Mouse (Mus musculus): Measurements from ENCODE around the gene Olfr789. TPM values are rescaled to one million over a fixed set of nuclear protein-coding genes. Genes with fewer than 3 reads are reported as not detected.

The Olfr789 gene
- polyA plus RNA-seq (2012; rRNA removed) (not detected in 2 replicates), polyA plus RNA-seq (2014; fragmentation: Nextera tagmentation; extraction: Ambion mirVana) (not detected in 2 replicates)

- H3K27me3 ChIP-seq (ENCODE audit: control insufficient read depth, insufficient read depth, low read length): no peaks in the 10 kb centered on the region
- no peaks in the 10 kb centered on the region for H3K4me1 ChIP-seq (ENCODE audit: control insufficient read depth, insufficient read depth, low read length)
- no peak within 1 kb of the TSS for H3K4me3 ChIP-seq (replicated peaks; ENCODE audit: low read length)
- H3K4me2 ChIP-seq (replicated peaks; ENCODE audit: low read depth, low read length, severe bottlenecking): no peak within 1 kb of the TSS
- WGBS: 67% methylated on average over 2 of the region's 2 CpGs
- no peaks in the 10 kb centered on the region for H3K9me3 ChIP-seq (ENCODE audit: control insufficient read depth, low read length)
- no peaks in the 10 kb centered on the region for H3K36me3 ChIP-seq (ENCODE audit: control insufficient read depth, insufficient read depth, low read length)
- TF ChIP-seq POLR2A (IDR thresholded peaks at IDR 0.05; ENCODE audit: borderline replicate concordance, extremely low read depth, insufficient read depth, insufficient read length): no peak
- no peak within 1 kb of the TSS for H3K27ac ChIP-seq (replicated peaks; ENCODE audit: low read depth, low read length)
- H3K9ac ChIP-seq (ENCODE audit: low read depth, low read length, severe bottlenecking): no peak within 1 kb of the TSS
- no peak for ATAC-seq (ENCODE audit: low FRiP score, low read depth)
- DNase-seq (ENCODE audit: low spot score): no peak
Measured at GRCm38 (mm10) chr10:129484452-129484851, at the start of gene Olfr789. Gene Olfr789, plus strand, starts transcription at chr10:129484752.

- H3K9ac ChIP-seq (ENCODE audit: low read depth, low read length, severe bottlenecking): no peak within 1 kb of the TSS
- no peak within 1 kb of the TSS for H3K27ac ChIP-seq (replicated peaks; ENCODE audit: low read depth, low read length)
- 81% methylated on average over 3 of the region's 3 CpGs for WGBS
- TF ChIP-seq POLR2A (IDR thresholded peaks at IDR 0.05; ENCODE audit: borderline replicate concordance, extremely low read depth, insufficient read depth, insufficient read length): no peak
- ATAC-seq (ENCODE audit: low FRiP score, low read depth): no peak
- H3K4me2 ChIP-seq (replicated peaks; ENCODE audit: low read depth, low read length, severe bottlenecking): no peak within 1 kb of the TSS
- no peaks in the 10 kb centered on the region for H3K27me3 ChIP-seq (ENCODE audit: control insufficient read depth, insufficient read depth, low read length)
- H3K4me3 ChIP-seq (replicated peaks; ENCODE audit: low read length): no peak within 1 kb of the TSS
- H3K36me3 ChIP-seq (ENCODE audit: control insufficient read depth, insufficient read depth, low read length): no peaks in the 10 kb centered on the region
- no peaks in the 10 kb centered on the region for H3K9me3 ChIP-seq (ENCODE audit: control insufficient read depth, low read length)
- DNase-seq (ENCODE audit: low spot score): no peak
- no peaks in the 10 kb centered on the region for H3K4me1 ChIP-seq (ENCODE audit: control insufficient read depth, insufficient read depth, low read length)
Measured at GRCm38 (mm10) chr10:129461562-129461961, 23.0 kb upstream of the Olfr789 start, which contains the start of gene Olfr787. Gene Olfr787, plus strand, starts transcription at chr10:129461862.

- no peak for ATAC-seq (ENCODE audit: low FRiP score, low read depth)
- H3K4me2 ChIP-seq (replicated peaks; ENCODE audit: low read depth, low read length, severe bottlenecking): no peak within 1 kb of the TSS
- H3K27ac ChIP-seq (replicated peaks; ENCODE audit: low read depth, low read length): no peak within 1 kb of the TSS
- no peaks in the 10 kb centered on the region for H3K4me1 ChIP-seq (ENCODE audit: control insufficient read depth, insufficient read depth, low read length)
- DNase-seq (ENCODE audit: low spot score): no peak
- H3K4me3 ChIP-seq (replicated peaks; ENCODE audit: low read length): no peak within 1 kb of the TSS
- H3K27me3 ChIP-seq (ENCODE audit: control insufficient read depth, insufficient read depth, low read length): no peaks in the 10 kb centered on the region
- no peak within 1 kb of the TSS for H3K9ac ChIP-seq (ENCODE audit: low read depth, low read length, severe bottlenecking)
- no peaks in the 10 kb centered on the region for H3K36me3 ChIP-seq (ENCODE audit: control insufficient read depth, insufficient read depth, low read length)
- TF ChIP-seq POLR2A (IDR thresholded peaks at IDR 0.05; ENCODE audit: borderline replicate concordance, extremely low read depth, insufficient read depth, insufficient read length): no peak
- no peaks in the 10 kb centered on the region for H3K9me3 ChIP-seq (ENCODE audit: control insufficient read depth, low read length)
Measured at GRCm38 (mm10) chr10:129470698-129471097, 13.9 kb upstream of the Olfr789 start, which contains the start of gene Olfr788. Gene Olfr788, plus strand, starts transcription at chr10:129470998.

- WGBS: 71% methylated on average over 2 of the region's 2 CpGs
- no peaks in the 10 kb centered on the region for H3K36me3 ChIP-seq (ENCODE audit: control insufficient read depth, insufficient read depth, low read length)
Measured at GRCm38 (mm10) chr10:129473256-129473655, 11.3 kb upstream of the Olfr789 start.

GRCm38 (mm10) chr10:129473723-129474122 lies 10.8 kb upstream of the Olfr789 start:
- H3K27me3 ChIP-seq (ENCODE audit: control insufficient read depth, insufficient read depth, low read length): no peaks in the 10 kb centered on the region
- no peaks in the 10 kb centered on the region for H3K4me1 ChIP-seq (ENCODE audit: control insufficient read depth, insufficient read depth, low read length)
- H3K9ac ChIP-seq (ENCODE audit: low read depth, low read length, severe bottlenecking): no peak overlapping the region
- no peak overlapping the region for H3K4me3 ChIP-seq (replicated peaks; ENCODE audit: low read length)
- no peak for TF ChIP-seq POLR2A (IDR thresholded peaks at IDR 0.05; ENCODE audit: borderline replicate concordance, extremely low read depth, insufficient read depth, insufficient read length)
- no peak for ATAC-seq (ENCODE audit: low FRiP score, low read depth)
- no peaks in the 10 kb centered on the region for H3K9me3 ChIP-seq (ENCODE audit: control insufficient read depth, low read length)
- no peaks in the 10 kb centered on the region for H3K36me3 ChIP-seq (ENCODE audit: control insufficient read depth, insufficient read depth, low read length)
- H3K4me2 ChIP-seq (replicated peaks; ENCODE audit: low read depth, low read length, severe bottlenecking): no peak overlapping the region
- no peak overlapping the region for H3K27ac ChIP-seq (replicated peaks; ENCODE audit: low read depth, low read length)
- no peak for DNase-seq (ENCODE audit: low spot score)

More at GRCm38 (mm10) chr10:129473256-129473655, 11.3 kb upstream of the Olfr789 start:
- Histone ChIP-seq H3K27ac (replicated peaks; ENCODE audit: low read depth, low read length) (no peak overlapping the region), H3K9ac (ENCODE audit: low read depth, low read length, severe bottlenecking) (no peak overlapping the region), H3K27me3 (ENCODE audit: control insufficient read depth, insufficient read depth, low read length) (no peaks in the 10 kb centered on the region), H3K4me3 (replicated peaks; ENCODE audit: low read length) (no peak overlapping the region), H3K9me3 (ENCODE audit: control insufficient read depth, low read length) (no peaks in the 10 kb centered on the region), H3K4me1 (ENCODE audit: control insufficient read depth, insufficient read depth, low read length) (no peaks in the 10 kb centered on the region), H3K4me2 (replicated peaks; ENCODE audit: low read depth, low read length, severe bottlenecking) (no peak overlapping the region)
- no peak for TF ChIP-seq POLR2A (IDR thresholded peaks at IDR 0.05; ENCODE audit: borderline replicate concordance, extremely low read depth, insufficient read depth, insufficient read length)
- ATAC-seq (ENCODE audit: low FRiP score, low read depth): no peak
- DNase-seq (ENCODE audit: low spot score): no peak

GRCm38 (mm10) chr10:129490101-129490500 lies 5.5 kb downstream of the Olfr789 start:
- no peaks in the 10 kb centered on the region for H3K4me1 ChIP-seq (ENCODE audit: control insufficient read depth, insufficient read depth, low read length)
- no peak overlapping the region for H3K9ac ChIP-seq (ENCODE audit: low read depth, low read length, severe bottlenecking)
- DNase-seq (ENCODE audit: low spot score) (no peak), ATAC-seq (ENCODE audit: low FRiP score, low read depth) (no peak)
- H3K4me2 ChIP-seq (replicated peaks; ENCODE audit: low read depth, low read length, severe bottlenecking): no peak overlapping the region
- no peak overlapping the region for H3K27ac ChIP-seq (replicated peaks; ENCODE audit: low read depth, low read length)
- no peaks in the 10 kb centered on the region for H3K27me3 ChIP-seq (ENCODE audit: control insufficient read depth, insufficient read depth, low read length)
- no peaks in the 10 kb centered on the region for H3K36me3 ChIP-seq (ENCODE audit: control insufficient read depth, insufficient read depth, low read length)
- no peak for TF ChIP-seq POLR2A (IDR thresholded peaks at IDR 0.05; ENCODE audit: borderline replicate concordance, extremely low read depth, insufficient read depth, insufficient read length)
- no peaks in the 10 kb centered on the region for H3K9me3 ChIP-seq (ENCODE audit: control insufficient read depth, low read length)
- WGBS: 76% methylated on average over 2 of the region's 2 CpGs
- no peak overlapping the region for H3K4me3 ChIP-seq (replicated peaks; ENCODE audit: low read length)

Measured in limb, embryonic 14.5 days (tissue).